Mouse (Mus musculus): Measurements from ENCODE around the gene Nrg3. TPM values are rescaled to one million over a fixed set of nuclear protein-coding genes. Genes with fewer than 3 reads are reported as not detected.
"Not testable (repeated sequence)": the region's sequence is repeated elsewhere in the genome, so short reads cannot be mapped to it uniquely, and the experiment has no call there.

Gene Nrg3
- polyA plus RNA-seq, 1 experiment = not detected

- TF ChIP-seq CTCF (IDR thresholded peaks at IDR 0.05; ENCODE audit: low read depth, low read length) (no peak), POLR2A (IDR thresholded peaks at IDR 0.05; ENCODE audit: borderline replicate concordance, low read depth, low read length) (no peak)
- Histone ChIP-seq H3K27ac (ENCODE audit: insufficient read depth, low read depth, low read length) (no peak overlapping the region), H3K4me1 (ENCODE audit: control insufficient read depth, insufficient read depth, low read length) (no peaks in the 10 kb centered on the region), H3K4me3 (ENCODE audit: insufficient read depth, low read length) (no peak overlapping the region)
Measured at GRCm38 (mm10) chr14:39255391-39255790, 217.5 kb downstream of the Nrg3 start.

GRCm38 (mm10) chr14:39240267-39240666, 232.6 kb downstream of the Nrg3 start:
- TF ChIP-seq POLR2A (IDR thresholded peaks at IDR 0.05; ENCODE audit: borderline replicate concordance, low read depth, low read length) (no peak), CTCF (IDR thresholded peaks at IDR 0.05; ENCODE audit: low read depth, low read length) (no peak)
- H3K4me3 ChIP-seq (ENCODE audit: insufficient read depth, low read length) = no peak overlapping the region
- H3K4me1 ChIP-seq (ENCODE audit: control insufficient read depth, insufficient read depth, low read length) = no peaks in the 10 kb centered on the region
- no peak overlapping the region for H3K27ac ChIP-seq (ENCODE audit: insufficient read depth, low read depth, low read length)

- Histone ChIP-seq H3K4me1 (ENCODE audit: control insufficient read depth, insufficient read depth, low read length) (no peaks in the 10 kb centered on the region), H3K27ac (ENCODE audit: insufficient read depth, low read depth, low read length) (no peak overlapping the region), H3K4me3 (ENCODE audit: insufficient read depth, low read length) (no peak overlapping the region)
- TF ChIP-seq POLR2A (IDR thresholded peaks at IDR 0.05; ENCODE audit: borderline replicate concordance, low read depth, low read length) (no peak), CTCF (IDR thresholded peaks at IDR 0.05; ENCODE audit: low read depth, low read length) (no peak)
Measured at GRCm38 (mm10) chr14:39211472-39211871, 261.4 kb downstream of the Nrg3 start.

- no peak overlapping the region for H3K4me3 ChIP-seq (ENCODE audit: insufficient read depth, low read length)
- no peaks in the 10 kb centered on the region for H3K4me1 ChIP-seq (ENCODE audit: control insufficient read depth, insufficient read depth, low read length)
- TF ChIP-seq CTCF (IDR thresholded peaks at IDR 0.05; ENCODE audit: low read depth, low read length) = no peak
- TF ChIP-seq POLR2A (IDR thresholded peaks at IDR 0.05; ENCODE audit: borderline replicate concordance, low read depth, low read length) = no peak
- no peak overlapping the region for H3K27ac ChIP-seq (ENCODE audit: insufficient read depth, low read depth, low read length)
Measured at GRCm38 (mm10) chr14:39191946-39192345, 280.9 kb downstream of the Nrg3 start.

GRCm38 (mm10) chr14:39173709-39174108, 299.2 kb downstream of the Nrg3 start:
- no peak overlapping the region for H3K4me3 ChIP-seq (ENCODE audit: insufficient read depth, low read length)
- no peak for TF ChIP-seq POLR2A (IDR thresholded peaks at IDR 0.05; ENCODE audit: borderline replicate concordance, low read depth, low read length)
- TF ChIP-seq CTCF (IDR thresholded peaks at IDR 0.05; ENCODE audit: low read depth, low read length) = no peak
- no peaks in the 10 kb centered on the region for H3K4me1 ChIP-seq (ENCODE audit: control insufficient read depth, insufficient read depth, low read length)
- H3K27ac ChIP-seq (ENCODE audit: insufficient read depth, low read depth, low read length) = no peak overlapping the region

GRCm38 (mm10) chr14:39160140-39160539, 312.7 kb downstream of the Nrg3 start:
- H3K4me1 ChIP-seq (ENCODE audit: control insufficient read depth, insufficient read depth, low read length) = no peaks in the 10 kb centered on the region
- no peak for TF ChIP-seq CTCF (IDR thresholded peaks at IDR 0.05; ENCODE audit: low read depth, low read length)
- no peak for TF ChIP-seq POLR2A (IDR thresholded peaks at IDR 0.05; ENCODE audit: borderline replicate concordance, low read depth, low read length)
- H3K4me3 ChIP-seq (ENCODE audit: insufficient read depth, low read length) = no peak overlapping the region
- H3K27ac ChIP-seq (ENCODE audit: insufficient read depth, low read depth, low read length) = no peak overlapping the region

GRCm38 (mm10) chr14:39155462-39155861, 317.4 kb downstream of the Nrg3 start:
- no peak overlapping the region for H3K4me3 ChIP-seq (ENCODE audit: insufficient read depth, low read length)
- no peak for TF ChIP-seq POLR2A (IDR thresholded peaks at IDR 0.05; ENCODE audit: borderline replicate concordance, low read depth, low read length)
- TF ChIP-seq CTCF (IDR thresholded peaks at IDR 0.05; ENCODE audit: low read depth, low read length) = no peak
- no peaks in the 10 kb centered on the region for H3K4me1 ChIP-seq (ENCODE audit: control insufficient read depth, insufficient read depth, low read length)
- no peak overlapping the region for H3K27ac ChIP-seq (ENCODE audit: insufficient read depth, low read depth, low read length)

GRCm38 (mm10) chr14:39129766-39130165, 343.1 kb downstream of the Nrg3 start:
- TF ChIP-seq POLR2A (IDR thresholded peaks at IDR 0.05; ENCODE audit: borderline replicate concordance, low read depth, low read length) (no peak), CTCF (IDR thresholded peaks at IDR 0.05; ENCODE audit: low read depth, low read length) (no peak)

GRCm38 (mm10) chr14:39117977-39118376, 354.9 kb downstream of the Nrg3 start:
- TF ChIP-seq POLR2A (IDR thresholded peaks at IDR 0.05; ENCODE audit: borderline replicate concordance, low read depth, low read length) (no peak), CTCF (IDR thresholded peaks at IDR 0.05; ENCODE audit: low read depth, low read length) (no peak)
- H3K27ac ChIP-seq (ENCODE audit: insufficient read depth, low read depth, low read length) = no peak overlapping the region
- H3K4me1 ChIP-seq (ENCODE audit: control insufficient read depth, insufficient read depth, low read length) = no peaks in the 10 kb centered on the region
- H3K4me3 ChIP-seq (ENCODE audit: insufficient read depth, low read length) = no peak overlapping the region

More at GRCm38 (mm10) chr14:39129766-39130165, 343.1 kb downstream of the Nrg3 start:
- Histone ChIP-seq H3K4me3 (ENCODE audit: insufficient read depth, low read length) (no peak overlapping the region), H3K27ac (ENCODE audit: insufficient read depth, low read depth, low read length) (no peak overlapping the region), H3K4me1 (ENCODE audit: control insufficient read depth, insufficient read depth, low read length) (no peaks in the 10 kb centered on the region)

- H3K4me3 ChIP-seq (ENCODE audit: insufficient read depth, low read length); H3K27ac ChIP-seq (ENCODE audit: insufficient read depth, low read depth, low read length); H3K4me1 ChIP-seq (ENCODE audit: control insufficient read depth, insufficient read depth, low read length): not testable (repeated sequence)
Measured at GRCm38 (mm10) chr14:39116522-39117231, 356.2 kb downstream of the Nrg3 start.

Data from bone marrow macrophage, adult 2 months (primary cell).